ENCODE assay signal across 1 mouse cellular context in the genomic region with DNA sequence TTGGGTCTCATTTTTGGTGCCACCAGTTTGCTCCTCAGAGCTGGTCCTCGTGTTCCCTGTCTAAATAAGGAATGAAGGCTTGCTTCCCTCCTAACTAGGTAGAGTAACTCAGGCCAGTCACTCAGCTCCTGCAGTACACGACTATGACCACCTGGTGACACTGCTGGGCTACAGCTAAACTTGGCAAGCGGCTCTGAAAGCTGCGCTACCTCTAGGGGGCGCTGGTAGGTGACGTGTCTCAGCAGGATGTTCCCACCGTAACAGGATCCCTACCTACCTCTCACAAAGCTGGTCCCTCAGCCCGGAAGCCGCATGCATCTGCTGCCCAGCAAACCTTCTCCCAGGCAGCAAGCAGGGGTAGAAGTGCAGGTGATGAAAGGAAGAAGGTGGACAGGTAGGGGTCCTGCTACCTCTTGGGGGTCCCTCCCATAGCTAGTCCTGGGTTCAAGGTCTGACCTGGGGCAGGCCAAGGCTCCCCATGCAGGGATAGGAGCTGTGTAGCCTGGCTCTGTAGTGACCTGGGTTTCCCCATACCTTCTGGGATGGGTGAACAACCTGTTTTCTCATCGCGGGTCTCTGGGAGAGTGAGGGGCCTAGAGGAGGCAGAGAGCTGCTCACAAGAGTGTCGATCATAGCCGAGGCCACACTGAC.
TF ChIP-seq lines count a peak whose summit lies in the region.

No protein-coding gene starts in this region.

TF ChIP-seq in MEL, 35 proteins besides CTCF, POLR2A, EP300 and RAD21 (continued from another document):
- no peak for TF ChIP-seq USF2 (IDR thresholded peaks at IDR 0.05; ENCODE audit: borderline replicate concordance in 1 of 2, insufficient read depth in 1 of 2, low read depth in 1 of 2, low read length in 2 of 2)
- TF ChIP-seq TBP (IDR thresholded peaks at IDR 0.05; ENCODE audit: low read depth, low read length) = peak; percentile 45; the same call in 1 of the 2 replicates
- TF ChIP-seq UBTF (IDR thresholded peaks at IDR 0.05; ENCODE audit: borderline replicate concordance, insufficient read depth, low read depth, low read length) = no peak
- TF ChIP-seq GATA1 (IDR thresholded peaks at IDR 0.05; ENCODE audit: low read depth, low read length) = no peak
- TF ChIP-seq ZNF384 (IDR thresholded peaks at IDR 0.05; ENCODE audit: low read depth, low read length) = no peak
- TF ChIP-seq MYC (IDR thresholded peaks at IDR 0.05; ENCODE audit: low read depth, low read length) = 0 out of 2 replicates have a peak, but pooled peaks have one; percentile 25
- TF ChIP-seq ZC3H11A (IDR thresholded peaks at IDR 0.05; ENCODE audit: low read depth, low read length) = peak; percentile 93
